Mouse (Mus musculus) E14TG2a.4 (cell line): Measurements from ENCODE around the gene Eefsec.

ENCODE experiments used
- CTCF ChIP-seq: conservative IDR thresholded peaks from 2 replicates; pipeline ENCODE4 v1.5.1; 2014; ENCODE audit warnings: low read length
- NANOG ChIP-seq: IDR thresholded peaks from 2 replicates; pipeline ENCODE4 v1.6.1; 2014; ENCODE audit warnings: borderline replicate concordance, low read length, mixed read lengths
- POU5F1 ChIP-seq: IDR thresholded peaks from 2 replicates; pipeline ENCODE4 v1.6.1; 2014; ENCODE audit warnings: low read length, borderline replicate concordance

GRCm38 (mm10) chr6:88251798-88252478 is 194.4 kb downstream of the Eefsec start:
- TF ChIP-seq CTCF, result no peak
- TF ChIP-seq NANOG, result no peak
- no peak for TF ChIP-seq POU5F1
